Mouse (Mus musculus) lung, embryonic 15.5 days (tissue): Measurements from ENCODE around the gene Disc1. TPM values are rescaled to one million over a fixed set of nuclear protein-coding genes. Genes with fewer than 3 reads are reported as not detected.

Experiments
- ATAC-seq: fragments of 200-750 bp; cut with Nextera tagmentation; 2 replicates; pipeline ENCODE4 v1.8.0; 2017; ENCODE audit warnings: moderate number of reproducible peaks, borderline replicate concordance; ENCODE audit not compliant: low FRiP score, low TSS enrichment; ENCODE audit errors: extremely low read depth
- H3K27ac ChIP-seq: fragments of 300-500 bp; sonication (generic); 2 replicates; pipeline ENCODE4 v1.5.1; 2015; ENCODE audit warnings: moderate library complexity, mild to moderate bottlenecking, inconsistent platforms
- H3K27me3 ChIP-seq: fragments of 300-500 bp; sonication (generic); 2 replicates; pipeline ENCODE4 v1.6.1; 2015; ENCODE audit warnings: inconsistent platforms
- H3K36me3 ChIP-seq: fragments of 300-500 bp; sonication (generic); 2 replicates; pipeline ENCODE4 v1.6.1; 2015; ENCODE audit warnings: inconsistent platforms
- H3K4me1 ChIP-seq: fragments of 300-500 bp; sonication (generic); 2 replicates; pipeline ENCODE4 v1.6.1; 2015; ENCODE audit warnings: inconsistent platforms
- H3K4me2 ChIP-seq: fragments of 300-500 bp; sonication (generic); 2 replicates; pipeline ENCODE4 v1.6.1; 2015; ENCODE audit warnings: inconsistent platforms, mild to moderate bottlenecking, moderate library complexity
- H3K4me3 ChIP-seq: fragments of 300-500 bp; sonication (generic); 2 replicates; pipeline ENCODE4 v1.5.1; 2015; ENCODE audit warnings: mild to moderate bottlenecking, inconsistent platforms
- H3K9ac ChIP-seq: fragments of 300-500 bp; sonication (generic); 2 replicates; pipeline ENCODE4 v1.6.1; 2015; ENCODE audit warnings: inconsistent platforms
- H3K9me3 ChIP-seq: fragments of 300-500 bp; sonication (generic); 2 replicates; pipeline ENCODE4 v1.6.1; 2016; ENCODE audit warnings: inconsistent platforms
- WGBS: fragments of 180-500 bp; shearing (Covaris S2); methylation state at CpG from one replicate; pipeline ENCODE4 v1.1.7; 2015; 5-methylcytosine and 5-hydroxymethylcytosine counted together
- polyA plus RNA-seq: library from polyadenylated mRNA; unstranded; fragments of >200 nt; fragmentation: Nextera tagmentation; extraction: Ambion mirVana; gene quantifications from 2 replicates; pipeline ENCODE4 v1.2.1, GENCODE M21; 2015

Gene Disc1
- polyA plus RNA-seq, 1 experiment from 2014 or later: 3.0 TPM

- Histone ChIP-seq H3K9ac (no peak overlapping the region), H3K4me1 (peaks cover 16% of the 10 kb centered on the region), H3K9me3 (no peaks in the 10 kb centered on the region), H3K36me3 (no peaks in the 10 kb centered on the region), H3K4me2 (no peak overlapping the region), H3K27ac (peak overlapping the region; percentile 77), H3K27me3 (no peaks in the 10 kb centered on the region), H3K4me3 (no peak overlapping the region)
- 73% methylated on average over 6 of the region's 6 CpGs for WGBS
- ATAC-seq: no peak
Measured at GRCm38 (mm10) chr8:125068146-125068905, 14.3 kb downstream of the Disc1 start.

- H3K4me2 ChIP-seq: no peak overlapping the region
- no peak overlapping the region for H3K27ac ChIP-seq
- peaks cover 16% of the 10 kb centered on the region for H3K4me1 ChIP-seq
- H3K9ac ChIP-seq: no peak overlapping the region
- H3K4me3 ChIP-seq: no peak overlapping the region
- 74% methylated on average over 7 of the region's 7 CpGs for WGBS
- no peaks in the 10 kb centered on the region for H3K27me3 ChIP-seq
- H3K36me3 ChIP-seq: no peaks in the 10 kb centered on the region
- no peaks in the 10 kb centered on the region for H3K9me3 ChIP-seq
- no peak for ATAC-seq
Measured at GRCm38 (mm10) chr8:125069304-125069703, 15.3 kb downstream of the Disc1 start.

GRCm38 (mm10) chr8:125069733-125070132 is 15.7 kb downstream of the Disc1 start:
- Histone ChIP-seq H3K4me3 (no peak overlapping the region), H3K9me3 (no peaks in the 10 kb centered on the region), H3K27ac (no peak overlapping the region), H3K4me1 (peaks cover 16% of the 10 kb centered on the region), H3K9ac (no peak overlapping the region), H3K36me3 (no peaks in the 10 kb centered on the region), H3K4me2 (no peak overlapping the region), H3K27me3 (no peaks in the 10 kb centered on the region)
- ATAC-seq: no peak
- WGBS: 64% methylated on average over 6 of the region's 6 CpGs

- H3K4me1 ChIP-seq: peaks cover 9% of the 10 kb centered on the region
Measured at GRCm38 (mm10) chr8:125074141-125074540, 20.1 kb downstream of the Disc1 start.

GRCm38 (mm10) chr8:125074581-125074980 is 20.6 kb downstream of the Disc1 start:
- Histone ChIP-seq H3K4me2 (no peak overlapping the region), H3K4me3 (no peak overlapping the region), H3K36me3 (no peaks in the 10 kb centered on the region), H3K27me3 (no peaks in the 10 kb centered on the region), H3K27ac (no peak overlapping the region), H3K9ac (no peak overlapping the region), H3K9me3 (no peaks in the 10 kb centered on the region), H3K4me1 (peaks cover 12% of the 10 kb centered on the region)
- ATAC-seq: no peak
- WGBS: 84% methylated on average over 2 of the region's 2 CpGs

More at GRCm38 (mm10) chr8:125074141-125074540, 20.1 kb downstream of the Disc1 start:
- ATAC-seq: no peak
- 84% methylated on average over 10 of the region's 10 CpGs for WGBS
- H3K27me3 ChIP-seq: no peaks in the 10 kb centered on the region
- H3K36me3 ChIP-seq: no peaks in the 10 kb centered on the region
- H3K4me3 ChIP-seq: no peak overlapping the region
- H3K27ac ChIP-seq: no peak overlapping the region
- no peak overlapping the region for H3K9ac ChIP-seq
- H3K4me2 ChIP-seq: no peak overlapping the region
- H3K9me3 ChIP-seq: no peaks in the 10 kb centered on the region

- H3K9me3 ChIP-seq: no peaks in the 10 kb centered on the region
- ATAC-seq: no peak
- H3K27me3 ChIP-seq: no peaks in the 10 kb centered on the region
- 67% methylated on average over 4 of the region's 4 CpGs for WGBS
- no peak overlapping the region for H3K4me3 ChIP-seq
- no peaks in the 10 kb centered on the region for H3K36me3 ChIP-seq
- H3K4me1 ChIP-seq: peaks cover 12% of the 10 kb centered on the region
- H3K4me2 ChIP-seq: no peak overlapping the region
- H3K9ac ChIP-seq: no peak overlapping the region
- H3K27ac ChIP-seq: no peak overlapping the region
Measured at GRCm38 (mm10) chr8:125075389-125075788, 21.4 kb downstream of the Disc1 start.

GRCm38 (mm10) chr8:125077326-125077725 is 23.3 kb downstream of the Disc1 start:
- Histone ChIP-seq H3K9me3 (no peaks in the 10 kb centered on the region), H3K4me3 (no peak overlapping the region), H3K36me3 (no peaks in the 10 kb centered on the region), H3K4me2 (no peak overlapping the region), H3K27ac (no peak overlapping the region), H3K9ac (no peak overlapping the region), H3K4me1 (peaks cover 16% of the 10 kb centered on the region), H3K27me3 (no peaks in the 10 kb centered on the region)
- WGBS: 78% methylated on average over 8 of the region's 8 CpGs
- no peak for ATAC-seq

GRCm38 (mm10) chr8:125078771-125079384 is 24.9 kb downstream of the Disc1 start:
- WGBS: 30% methylated on average over 9 of the region's 9 CpGs
- ATAC-seq: peak; percentile 50; the same call in 1 of the 2 replicates

GRCm38 (mm10) chr8:125080388-125081344 is 26.7 kb downstream of the Disc1 start:
- no peaks in the 10 kb centered on the region for H3K36me3 ChIP-seq
- no peaks in the 10 kb centered on the region for H3K9me3 ChIP-seq
- H3K27ac ChIP-seq: no peak overlapping the region
- ATAC-seq: no peak
- H3K9ac ChIP-seq: no peak overlapping the region; the same call in 1 of the 2 replicates
- H3K27me3 ChIP-seq: no peaks in the 10 kb centered on the region
- WGBS: 60% methylated on average over 19 of the region's 19 CpGs
- no peak overlapping the region for H3K4me3 ChIP-seq
- peak overlapping the region; percentile 37 for H3K4me2 ChIP-seq
- peaks cover 33% of the 10 kb centered on the region for H3K4me1 ChIP-seq

More at GRCm38 (mm10) chr8:125078771-125079384, 24.9 kb downstream of the Disc1 start:
- Histone ChIP-seq H3K9ac (no peak overlapping the region), H3K36me3 (no peaks in the 10 kb centered on the region), H3K4me3 (no peak overlapping the region), H3K9me3 (no peaks in the 10 kb centered on the region), H3K4me2 (no peak overlapping the region), H3K4me1 (peaks cover 29% of the 10 kb centered on the region), H3K27ac (no peak overlapping the region), H3K27me3 (no peaks in the 10 kb centered on the region)

- H3K27ac ChIP-seq: peak overlapping the region; percentile 71
- H3K9ac ChIP-seq: no peak overlapping the region
- H3K27me3 ChIP-seq: no peaks in the 10 kb centered on the region
- no peaks in the 10 kb centered on the region for H3K9me3 ChIP-seq
- peaks cover 28% of the 10 kb centered on the region for H3K4me1 ChIP-seq
- no peak for ATAC-seq
- WGBS: 30% methylated on average over 4 of the region's 4 CpGs
- H3K4me2 ChIP-seq: no peak overlapping the region; the same call in 1 of the 2 replicates
- H3K4me3 ChIP-seq: no peak overlapping the region
- H3K36me3 ChIP-seq: no peaks in the 10 kb centered on the region
Measured at GRCm38 (mm10) chr8:125083746-125084145, 29.8 kb downstream of the Disc1 start.

GRCm38 (mm10) chr8:125084523-125084922 is 30.5 kb downstream of the Disc1 start:
- Histone ChIP-seq H3K27me3 (no peaks in the 10 kb centered on the region), H3K27ac (no peak overlapping the region), H3K4me3 (no peak overlapping the region), H3K9me3 (no peaks in the 10 kb centered on the region), H3K9ac (no peak overlapping the region), H3K36me3 (no peaks in the 10 kb centered on the region), H3K4me2 (no peak overlapping the region), H3K4me1 (peaks cover 21% of the 10 kb centered on the region)
- 78% methylated on average over 7 of the region's 7 CpGs for WGBS
- no peak for ATAC-seq
